ENCODE assay signal across 15 mouse cellular contexts in genomic region chr3:89686031-89686430, GRCm38 (mm10).
"Had no signal": no experiment of that assay in that cellular context is flagged by ENCODE, and none has a peak within 500 bp of the region (broad histone marks: within the 10 kb centered on the region; RNA-seq: fewer than 3 reads in every experiment).

No protein-coding gene starts in this region.

- H3K36me3 ChIP-seq: kidney, embryonic 15.5 days; limb, embryonic 15.5 days; liver, embryonic 12.5 days; midbrain, embryonic 10.5 days; midbrain, embryonic 15.5 days; neural tube, embryonic 13.5 days had no signal

- H3K9me3 ChIP-seq: kidney, embryonic 15.5 days; limb, embryonic 15.5 days; midbrain, embryonic 10.5 days; midbrain, embryonic 15.5 days; neural tube, embryonic 13.5 days had no signal

- H3K9ac ChIP-seq: kidney, embryonic 15.5 days; limb, embryonic 15.5 days; liver, embryonic 12.5 days; lung, embryonic 14.5 days; midbrain, embryonic 15.5 days; neural tube, embryonic 13.5 days had no signal

- H3K4me3 ChIP-seq: kidney, embryonic 15.5 days; left cerebral cortex, adult 2 months; limb, embryonic 15.5 days; liver, embryonic 12.5 days; midbrain, embryonic 10.5 days; midbrain, embryonic 15.5 days; neural tube, embryonic 13.5 days had no signal

- ATAC-seq: liver, embryonic 12.5 days; midbrain, embryonic 15.5 days had no signal

- H3K4me2 ChIP-seq: kidney, embryonic 15.5 days; limb, embryonic 15.5 days; liver, embryonic 12.5 days; lung, embryonic 14.5 days; midbrain, embryonic 15.5 days; neural tube, embryonic 13.5 days had no signal

- H3K27ac ChIP-seq: kidney, embryonic 15.5 days; left cerebral cortex, adult 2 months; limb, embryonic 15.5 days; liver, embryonic 12.5 days; midbrain, embryonic 10.5 days; midbrain, embryonic 15.5 days; neural tube, embryonic 13.5 days had no signal

- H3K27me3 ChIP-seq: limb, embryonic 15.5 days; midbrain, embryonic 15.5 days had no signal

- DNase-seq: kidney, postnatal 14 days; lung, embryonic 14.5 days; lung, postnatal 10 days; lung, postnatal 4 days; retina, postnatal 1 day; right cerebral cortex, postnatal 4 days; spleen, adult 18-20 months; thymus, postnatal 36 days had no signal

- H3K4me1 ChIP-seq: liver, embryonic 12.5 days had no signal
